Mouse (Mus musculus) midbrain, embryonic 11.5 days (tissue): Measurements from ENCODE around the gene Nrd1. TPM values are rescaled to one million over a fixed set of nuclear protein-coding genes. Genes with fewer than 3 reads are reported as not detected.

ENCODE experiments used
- ATAC-seq: fragments of 200-750 bp; cut with Nextera tagmentation; 2 replicates; pipeline ENCODE4 v1.8.0; 2017; ENCODE audit warnings: moderate TSS enrichment, moderate library complexity; ENCODE audit not compliant: low FRiP score
- DNase-seq: peaks from one replicate; pipeline ENCODE4 v3.0.0; 2015; ENCODE audit warnings: low spot score; ENCODE audit errors: missing footprints
- H3K27ac ChIP-seq: fragments of 300-500 bp; sonication (generic); 2 replicates; pipeline ENCODE4 v1.5.1; 2014; ENCODE audit warnings: low read depth, low read length
- H3K27me3 ChIP-seq: fragments of 300-500 bp; sonication (generic); 2 replicates; pipeline ENCODE4 v1.6.1; 2014; ENCODE audit warnings: mild to moderate bottlenecking, low read length, moderate library complexity, mixed read lengths; ENCODE audit not compliant: control insufficient read depth, insufficient read depth
- H3K36me3 ChIP-seq: fragments of 300-500 bp; sonication (generic); 2 replicates; pipeline ENCODE4 v1.6.1; 2014; ENCODE audit warnings: mild to moderate bottlenecking, low read length, moderate library complexity, mixed read lengths; ENCODE audit not compliant: control insufficient read depth, insufficient read depth
- H3K4me1 ChIP-seq: fragments of 300-500 bp; sonication (generic); 2 replicates; pipeline ENCODE4 v1.6.1; 2014; ENCODE audit warnings: low read length; ENCODE audit not compliant: control insufficient read depth, insufficient read depth
- H3K4me2 ChIP-seq: fragments of 300-500 bp; sonication (generic); 2 replicates; pipeline ENCODE4 v1.6.1; 2014; ENCODE audit warnings: mild to moderate bottlenecking, moderate library complexity
- H3K4me3 ChIP-seq: fragments of 300-500 bp; sonication (generic); 2 replicates; pipeline ENCODE4 v1.5.1; 2014; ENCODE audit warnings: low read depth, low read length
- H3K9ac ChIP-seq: fragments of 300-500 bp; sonication (generic); 2 replicates; pipeline ENCODE4 v1.6.1; 2014; ENCODE audit warnings: low read length
- H3K9me3 ChIP-seq: fragments of 300-500 bp; sonication (generic); 2 replicates; pipeline ENCODE4 v1.6.1; 2016; ENCODE audit warnings: low read length; ENCODE audit not compliant: control insufficient read depth
- WGBS: fragments of 180-500 bp; shearing (Covaris S2); extraction: QIAGEN DNeasy Blood & Tissue Kit; methylation state at CpG from one replicate; pipeline ENCODE4 v1.1.7; 2014; 5-methylcytosine and 5-hydroxymethylcytosine counted together
- polyA plus RNA-seq: library from polyadenylated mRNA; unstranded; fragments of >200 nt; fragmentation: Nextera tagmentation; extraction: Ambion mirVana; gene quantifications from 2 replicates; pipeline ENCODE4 v1.2.1, GENCODE M21; 2014

Nrd1 gene
- polyA plus RNA-seq, 1 experiment from 2014 or later, result 65.6 TPM

DNA sequence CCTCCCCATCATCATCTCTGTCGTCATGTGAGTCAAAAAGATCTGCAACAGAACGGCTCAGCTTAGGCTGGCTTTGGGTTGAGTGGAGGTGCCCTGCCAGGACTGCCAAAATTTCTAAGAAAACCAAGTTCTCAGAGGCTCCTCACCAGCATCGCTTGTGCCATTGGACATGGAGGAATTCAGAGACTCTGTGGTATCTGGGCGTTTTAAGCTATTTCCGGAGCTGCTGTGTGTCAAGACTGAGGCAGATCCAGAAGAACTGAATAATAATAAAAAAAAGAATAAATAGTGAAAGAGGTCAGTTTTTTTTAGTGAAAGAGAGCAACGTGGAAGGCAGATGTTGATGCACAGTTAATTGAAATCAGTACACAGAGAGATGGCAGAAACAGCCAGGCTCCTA is 72.4 kb downstream of the Nrd1 start:
- no peak for DNase-seq
- Histone ChIP-seq H3K27ac (no peak overlapping the region), H3K4me1 (no peaks in the 10 kb centered on the region), H3K4me2 (no peak overlapping the region), H3K9ac (no peak overlapping the region), H3K27me3 (no peaks in the 10 kb centered on the region), H3K9me3 (no peaks in the 10 kb centered on the region), H3K4me3 (no peak overlapping the region), H3K36me3 (no peaks in the 10 kb centered on the region; the same call in 1 of the 2 replicates)
- WGBS, result 86% methylated on average over 6 of the region's 6 CpGs
- no peak for ATAC-seq

DNA sequence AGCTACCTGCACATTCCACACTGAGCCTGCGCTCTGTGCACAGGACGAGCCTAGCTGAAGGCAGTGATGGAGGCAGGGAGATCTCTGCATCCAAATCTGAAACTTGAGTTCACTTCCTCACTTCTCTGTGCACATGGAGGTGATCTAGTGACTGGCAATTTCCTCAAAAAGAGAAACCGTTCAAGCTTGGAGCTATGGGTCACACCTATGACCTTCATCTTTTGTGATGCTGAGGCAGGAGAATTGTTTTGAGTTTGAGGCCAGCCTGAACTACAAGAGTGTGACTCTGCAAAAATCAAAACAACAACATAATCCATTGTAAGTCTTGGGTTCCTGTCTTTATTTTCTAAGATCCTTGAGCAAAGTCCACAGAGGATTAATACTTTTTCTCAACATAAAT is 72.8 kb downstream of the Nrd1 start:
- no peaks in the 10 kb centered on the region for H3K9me3 ChIP-seq
- H3K4me1 ChIP-seq, result no peaks in the 10 kb centered on the region
- 77% methylated on average over 3 of the region's 3 CpGs for WGBS
- H3K27me3 ChIP-seq, result no peaks in the 10 kb centered on the region
- no peaks in the 10 kb centered on the region; the same call in 1 of the 2 replicates for H3K36me3 ChIP-seq
- ATAC-seq (no peak), DNase-seq (no peak)
- no peak overlapping the region for H3K27ac ChIP-seq
- H3K4me2 ChIP-seq, result no peak overlapping the region
- H3K4me3 ChIP-seq, result no peak overlapping the region
- no peak overlapping the region for H3K9ac ChIP-seq

DNA sequence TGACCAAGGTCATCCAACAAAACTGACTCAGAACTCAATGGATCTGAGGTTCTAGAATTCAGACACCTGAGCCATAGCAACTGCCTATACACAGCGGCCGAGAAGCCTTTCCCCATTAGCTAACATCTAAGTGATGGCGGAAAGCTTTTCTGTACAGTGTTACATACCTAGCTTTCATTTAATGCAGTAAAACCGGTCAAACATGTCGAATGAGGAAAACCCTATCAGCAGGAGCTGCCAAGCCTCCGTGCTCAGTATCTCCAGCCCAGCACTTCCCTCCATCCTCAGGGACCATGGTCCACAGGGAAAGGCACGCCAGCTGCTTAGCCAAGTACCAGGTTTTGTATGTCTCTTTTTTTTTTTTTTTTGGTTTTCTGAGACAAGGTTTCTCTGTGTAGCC is 78.5 kb downstream of the Nrd1 start:
- Histone ChIP-seq H3K9ac (no peak overlapping the region), H3K27ac (no peak overlapping the region), H3K4me3 (no peak overlapping the region), H3K9me3 (no peaks in the 10 kb centered on the region), H3K36me3 (no peaks in the 10 kb centered on the region), H3K4me1 (no peaks in the 10 kb centered on the region), H3K27me3 (no peaks in the 10 kb centered on the region), H3K4me2 (no peak overlapping the region)
- DNase-seq (no peak), ATAC-seq (no peak)
- WGBS, result 91% methylated on average over 7 of the region's 7 CpGs

DNA sequence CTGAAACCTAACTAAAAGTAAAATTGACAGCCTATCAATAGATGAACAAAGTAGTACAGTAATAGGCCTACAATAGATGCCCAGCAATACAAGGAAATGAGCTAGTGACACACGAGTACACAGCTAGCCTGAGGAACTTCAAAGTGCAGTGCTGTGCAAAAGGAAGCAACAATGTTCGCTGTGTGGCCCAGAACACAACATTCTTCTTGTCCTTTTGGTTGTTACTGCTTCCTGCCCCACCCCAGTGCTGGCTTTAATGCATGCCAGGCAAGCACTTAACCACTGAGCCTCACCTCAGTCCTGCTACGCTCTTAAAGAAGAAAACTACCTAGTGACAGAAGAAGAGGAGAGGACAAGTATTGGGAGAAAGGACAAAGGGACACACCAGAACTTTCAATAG is 79.2 kb downstream of the Nrd1 start:
- Histone ChIP-seq H3K4me3 (no peak overlapping the region), H3K4me1 (no peaks in the 10 kb centered on the region), H3K9ac (no peak overlapping the region), H3K27ac (no peak overlapping the region), H3K4me2 (no peak overlapping the region), H3K9me3 (no peaks in the 10 kb centered on the region), H3K36me3 (no peaks in the 10 kb centered on the region), H3K27me3 (no peaks in the 10 kb centered on the region)
- 82% methylated on average over 3 of the region's 3 CpGs for WGBS
- DNase-seq (no peak), ATAC-seq (no peak)

DNA sequence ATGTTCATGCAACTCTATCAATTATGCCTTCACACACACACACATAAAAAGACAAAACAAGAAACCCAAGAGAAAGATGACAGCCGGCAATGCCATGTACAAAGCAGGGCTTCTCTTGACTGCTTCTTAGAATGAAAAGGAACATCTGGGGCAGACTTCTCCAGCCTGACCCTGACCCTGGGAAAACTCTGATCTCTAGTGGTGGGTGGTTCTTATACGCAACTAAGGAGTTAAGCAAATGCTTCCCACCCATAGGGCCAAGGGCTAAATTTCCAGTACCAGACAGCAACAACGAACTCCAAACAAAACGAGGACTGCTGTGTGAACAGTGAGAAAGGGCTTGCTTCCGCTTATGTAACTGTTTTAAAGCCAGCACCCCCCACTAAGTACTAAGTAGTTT is 79.7 kb downstream of the Nrd1 start:
- Histone ChIP-seq H3K27me3 (no peaks in the 10 kb centered on the region), H3K4me2 (no peak overlapping the region), H3K9me3 (no peaks in the 10 kb centered on the region), H3K9ac (no peak overlapping the region), H3K4me3 (no peak overlapping the region), H3K27ac (no peak overlapping the region), H3K36me3 (no peaks in the 10 kb centered on the region), H3K4me1 (no peaks in the 10 kb centered on the region)
- WGBS, result 72% methylated on average over 5 of the region's 5 CpGs
- ATAC-seq, result no peak
- no peak for DNase-seq

DNA sequence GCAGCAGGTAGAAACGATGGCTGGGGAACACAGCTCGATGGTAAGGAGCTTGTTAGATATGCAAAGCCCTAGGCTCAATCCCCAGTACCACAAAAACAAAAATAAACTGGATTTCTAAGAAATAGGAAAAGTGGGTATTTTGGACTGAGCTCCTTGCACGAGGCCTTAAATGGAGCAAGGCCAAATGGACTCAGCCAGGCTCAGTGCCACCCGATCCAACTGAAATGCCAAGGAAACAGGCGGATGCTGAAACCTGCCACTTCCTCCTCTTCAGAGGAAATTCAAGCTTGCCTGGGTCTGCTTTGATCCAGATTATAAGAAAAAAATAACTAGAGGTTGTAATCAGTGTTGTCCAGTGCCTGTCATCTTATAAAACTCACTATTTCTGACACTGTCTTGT is 88.7 kb downstream of the Nrd1 start:
- Histone ChIP-seq H3K9ac (no peak overlapping the region), H3K36me3 (no peaks in the 10 kb centered on the region), H3K4me1 (no peaks in the 10 kb centered on the region), H3K27me3 (no peaks in the 10 kb centered on the region), H3K4me2 (no peak overlapping the region), H3K27ac (no peak overlapping the region), H3K9me3 (no peaks in the 10 kb centered on the region), H3K4me3 (no peak overlapping the region)
- WGBS, result 92% methylated on average over 5 of the region's 5 CpGs
- DNase-seq (no peak), ATAC-seq (no peak)

DNA sequence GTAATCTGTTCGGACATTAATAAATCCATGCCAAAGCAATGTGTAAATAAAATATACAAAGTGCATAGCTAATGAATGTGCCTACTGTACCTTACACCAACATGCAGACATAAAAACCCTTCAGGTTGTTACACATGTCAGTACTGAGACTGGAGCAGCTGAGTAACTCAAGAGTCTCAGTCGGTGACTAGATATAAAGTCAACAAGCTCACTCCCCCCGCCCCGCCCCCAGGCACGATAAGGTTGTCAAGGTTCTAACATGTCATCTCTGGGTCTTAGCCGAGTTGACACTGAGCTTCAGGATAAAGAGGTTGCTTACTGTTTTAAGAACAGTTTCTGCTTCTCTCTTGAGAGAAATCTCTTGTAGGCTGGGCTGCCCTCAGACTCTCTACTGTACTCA is 89.5 kb downstream of the Nrd1 start:
- 88% methylated on average over 6 of the region's 6 CpGs for WGBS
- DNase-seq, result no peak
- no peak overlapping the region for H3K9ac ChIP-seq
- H3K4me3 ChIP-seq, result no peak overlapping the region
- no peaks in the 10 kb centered on the region for H3K36me3 ChIP-seq
- H3K4me2 ChIP-seq, result no peak overlapping the region
- no peaks in the 10 kb centered on the region for H3K9me3 ChIP-seq
- no peak for ATAC-seq
- H3K4me1 ChIP-seq, result no peaks in the 10 kb centered on the region
- H3K27me3 ChIP-seq, result no peaks in the 10 kb centered on the region
- no peak overlapping the region for H3K27ac ChIP-seq

DNA sequence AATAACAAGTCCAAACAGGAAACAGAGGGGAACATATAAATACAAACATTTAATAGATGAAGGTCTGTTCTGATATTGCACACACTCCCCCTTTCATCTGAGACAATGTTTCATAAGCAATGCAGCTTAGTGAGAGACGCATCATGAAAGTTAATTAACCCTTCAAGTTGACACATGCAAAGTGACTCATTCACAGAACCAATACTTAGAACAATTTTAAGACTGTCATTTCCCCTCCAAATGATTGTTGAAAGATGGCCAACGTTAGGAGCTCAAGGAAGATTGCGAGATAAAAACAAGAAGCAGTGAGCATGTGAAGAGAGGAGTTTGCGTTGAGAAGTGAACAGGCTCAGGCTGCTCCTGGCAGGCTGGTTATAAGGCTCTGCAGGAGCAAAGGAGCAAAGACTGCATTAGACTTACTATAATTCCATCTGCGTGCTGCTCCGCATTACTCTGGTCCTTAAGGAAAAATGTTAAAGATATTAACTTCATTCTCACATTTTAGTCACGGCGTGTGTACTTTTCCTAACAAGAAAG is 90.9 kb downstream of the Nrd1 start:
- WGBS, result 91% methylated on average over 8 of the region's 8 CpGs
- Histone ChIP-seq H3K9me3 (no peaks in the 10 kb centered on the region), H3K27ac (no peak overlapping the region), H3K27me3 (no peaks in the 10 kb centered on the region), H3K4me1 (no peaks in the 10 kb centered on the region), H3K9ac (no peak overlapping the region), H3K4me3 (no peak overlapping the region), H3K4me2 (no peak overlapping the region), H3K36me3 (no peaks in the 10 kb centered on the region)
- ATAC-seq (no peak), DNase-seq (no peak)

DNA sequence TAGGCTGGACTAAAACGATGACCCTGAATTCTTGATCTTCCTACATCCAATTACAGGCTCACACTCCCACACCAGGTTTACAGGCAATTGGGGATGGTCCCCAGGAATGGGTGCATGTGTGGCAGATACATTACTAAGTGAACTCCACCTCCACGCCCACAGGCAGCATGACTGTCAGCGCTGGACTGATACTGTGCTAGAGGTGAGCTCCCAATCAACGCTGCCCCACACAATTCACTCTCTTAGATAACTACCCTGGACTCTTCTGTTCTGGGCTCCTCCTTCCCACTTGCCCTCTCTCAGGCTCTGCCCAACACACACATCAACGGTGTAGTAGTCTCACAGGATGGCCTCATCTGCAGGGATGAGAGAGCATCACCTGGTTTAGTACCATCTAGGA is 91.9 kb downstream of the Nrd1 start:
- no peaks in the 10 kb centered on the region for H3K36me3 ChIP-seq
- no peaks in the 10 kb centered on the region for H3K9me3 ChIP-seq
- DNase-seq, result no peak
- no peaks in the 10 kb centered on the region for H3K27me3 ChIP-seq
- H3K4me2 ChIP-seq, result no peak overlapping the region
- no peaks in the 10 kb centered on the region for H3K4me1 ChIP-seq
- no peak overlapping the region for H3K27ac ChIP-seq
- 97% methylated on average over 5 of the region's 5 CpGs for WGBS
- no peak for ATAC-seq
- no peak overlapping the region for H3K9ac ChIP-seq
- H3K4me3 ChIP-seq, result no peak overlapping the region

DNA sequence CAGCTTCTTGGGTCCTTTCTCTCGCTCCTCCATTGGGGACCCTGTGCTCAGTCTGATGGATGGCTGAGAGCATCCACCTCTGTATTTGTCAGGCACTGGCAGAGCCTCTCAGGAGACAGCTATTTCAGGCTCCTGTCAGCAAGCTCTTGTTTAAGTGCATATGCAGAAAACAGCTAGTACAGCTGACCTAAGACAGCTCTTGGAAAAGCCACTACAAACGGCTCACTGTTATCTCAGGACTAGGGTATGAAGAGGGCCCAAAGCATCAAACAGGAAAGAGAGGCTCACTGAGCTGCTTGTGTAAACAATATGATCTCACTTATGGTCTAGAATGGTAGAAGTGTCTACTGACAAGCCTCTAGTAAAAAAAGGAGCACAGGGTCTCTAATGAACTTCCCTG is 93.8 kb downstream of the Nrd1 start:
- no peaks in the 10 kb centered on the region for H3K36me3 ChIP-seq
- WGBS, result 71% methylated on average over 2 of the region's 2 CpGs
- H3K9me3 ChIP-seq, result no peaks in the 10 kb centered on the region
- H3K27ac ChIP-seq, result no peak overlapping the region
- H3K4me3 ChIP-seq, result no peak overlapping the region
- H3K4me1 ChIP-seq, result no peaks in the 10 kb centered on the region
- H3K27me3 ChIP-seq, result no peaks in the 10 kb centered on the region
- no peak overlapping the region for H3K9ac ChIP-seq
- H3K4me2 ChIP-seq, result no peak overlapping the region
- DNase-seq (no peak), ATAC-seq (no peak)
